Mouse (Mus musculus) stomach, adult 2 months (tissue): ENCODE results near the gene Qpctl. TPM values are rescaled to one million over a fixed set of nuclear protein-coding genes. Genes with fewer than 3 reads are reported as not detected.

Source experiments
- polyA plus RNA-seq: library from polyadenylated mRNA; depleted of rRNA; stranded (reverse); fragments of >200 nt; gene quantifications from 2 replicates; pipeline ENCODE4 v1.2.3, GENCODE M21; 2012; rRNA removed

The Qpctl gene
- 7.6 and 10.2 TPM in 2 replicates for polyA plus RNA-seq

DNA sequence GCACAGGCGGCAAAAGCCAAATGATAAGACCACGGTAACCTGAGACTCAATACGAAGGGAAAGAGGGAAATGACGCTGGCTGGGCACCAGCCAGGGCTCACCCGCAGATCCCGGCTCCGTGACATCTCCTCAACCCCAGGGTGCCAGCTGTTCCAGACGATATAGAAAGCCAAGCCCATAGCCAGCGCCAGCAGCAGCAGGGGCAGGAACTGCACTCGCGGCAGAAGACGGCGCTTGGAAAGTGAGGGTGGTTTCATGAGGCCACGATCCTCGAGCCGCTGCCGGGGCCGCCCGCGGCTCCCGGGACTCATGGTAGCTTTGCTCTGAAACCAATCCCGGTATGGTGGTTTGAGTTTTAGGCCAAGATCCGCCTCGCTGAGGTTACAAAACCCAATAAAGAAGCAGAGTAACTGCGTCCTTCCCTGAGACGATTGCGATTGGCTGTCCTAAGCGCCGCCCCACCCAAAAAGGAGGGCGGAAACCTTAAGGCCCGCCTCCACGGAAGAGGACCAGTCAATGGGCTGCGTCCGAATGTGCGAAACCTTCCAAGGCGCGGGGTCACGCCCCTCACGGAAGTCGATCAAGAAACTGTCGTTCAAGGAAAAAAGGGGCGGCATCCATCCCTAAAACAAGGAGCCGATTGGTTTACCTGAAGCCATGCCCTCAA is at the start of gene Qpctl:
Qpctl (minus strand) TSS at position 417 of the 667 bp plus-strand sequence.

DNA sequence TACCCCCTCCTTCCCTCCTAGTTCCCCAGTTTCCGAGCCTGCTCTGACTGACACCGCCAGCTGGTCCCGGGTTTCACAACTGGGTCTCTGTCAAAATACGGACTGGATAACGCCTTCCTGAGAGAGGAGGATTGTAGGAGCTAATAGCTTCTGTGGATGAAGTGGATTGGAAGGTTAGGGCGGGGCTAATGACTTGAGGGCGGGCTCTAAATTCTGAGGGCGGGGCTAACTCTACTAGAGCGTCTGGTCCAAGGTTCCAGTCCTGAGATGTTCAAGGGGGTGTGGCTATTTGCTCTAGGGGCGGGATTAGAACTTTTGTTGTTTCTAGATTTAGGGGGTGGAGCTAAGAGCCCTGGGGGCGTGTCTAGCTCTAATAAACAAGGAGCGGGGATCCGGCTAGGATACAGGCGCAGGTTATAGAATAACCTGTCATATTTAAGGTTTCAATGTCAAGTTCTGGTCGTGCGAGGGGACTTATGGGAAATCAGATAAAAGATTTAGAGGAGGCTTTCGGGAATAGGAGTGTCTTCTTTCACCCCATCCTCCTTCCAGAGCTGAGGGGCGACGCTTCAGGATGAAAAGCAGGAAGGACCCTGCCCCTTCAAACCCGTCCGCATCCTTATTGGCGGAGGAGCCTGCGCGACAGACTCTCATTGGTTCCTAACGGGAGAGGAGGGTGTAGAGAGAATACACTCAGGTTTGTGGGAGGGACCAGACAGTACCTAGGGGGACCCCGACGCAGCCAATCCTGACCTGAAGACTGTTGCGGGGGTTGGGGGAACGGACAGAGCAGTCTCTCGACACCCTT is 26.8 kb upstream of the Qpctl start, which contains the start of gene Eml2:
Eml2 (plus strand) TSS at position 714 of the 808 bp plus-strand sequence.

DNA sequence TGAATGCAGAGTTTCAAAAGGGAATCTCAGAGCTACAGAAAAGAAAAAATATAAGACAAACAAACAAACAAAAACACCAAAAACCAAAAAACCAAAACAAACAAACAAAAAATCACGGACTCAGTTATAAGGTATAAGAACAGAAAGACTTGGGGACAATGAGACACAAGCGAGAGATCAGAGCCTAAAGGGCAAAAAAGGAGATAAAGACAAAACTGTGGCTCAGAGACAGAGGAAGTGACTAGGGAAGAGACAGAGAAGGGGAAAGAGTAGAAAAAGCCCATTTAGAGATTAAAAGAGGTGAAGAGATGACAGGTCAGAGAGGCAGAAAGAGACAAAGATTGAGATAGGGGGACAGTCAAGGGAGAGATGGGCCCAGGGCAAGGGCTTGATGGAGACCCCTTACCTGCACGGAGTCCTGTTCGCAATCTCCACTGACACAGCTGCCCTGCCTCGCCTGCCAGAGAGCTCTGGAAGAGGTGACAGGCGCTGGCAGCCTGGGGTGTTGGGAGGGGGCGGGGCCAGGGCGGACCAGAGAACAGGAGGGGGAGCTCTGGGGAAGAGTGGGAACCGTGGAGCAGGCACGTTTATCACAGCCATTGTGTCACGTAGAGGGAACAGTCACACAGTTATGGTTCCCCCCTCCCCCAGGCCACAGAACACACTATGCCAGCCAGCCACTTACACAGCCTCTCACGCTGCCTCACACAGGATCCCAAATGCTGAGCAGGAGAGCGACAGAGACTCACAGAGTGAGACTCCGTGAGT is 16.7 kb upstream of the Qpctl start, which contains the start of gene Gipr:
Gipr (minus strand) TSS at position 472 of the 768 bp plus-strand sequence.

GRCm38 (mm10) chr7:19149626-19150025 is 535 bp upstream of the Qpctl start, which contains the start of gene Snrpd2:
Gene Snrpd2 (plus strand): TSS chr7:19149722.

GRCm38 (mm10) chr7:19119631-19120429 is 29.3 kb downstream of the Qpctl start, which contains the start of gene Fbxo46:
Gene Fbxo46 (plus strand): TSS chr7:19119859.

GRCm38 (mm10) chr7:19118028-19118771 is 30.9 kb downstream of the Qpctl start, which contains the start of gene Gm4969:
Gene Gm4969 (minus strand): TSS chr7:19118368.

DNA sequence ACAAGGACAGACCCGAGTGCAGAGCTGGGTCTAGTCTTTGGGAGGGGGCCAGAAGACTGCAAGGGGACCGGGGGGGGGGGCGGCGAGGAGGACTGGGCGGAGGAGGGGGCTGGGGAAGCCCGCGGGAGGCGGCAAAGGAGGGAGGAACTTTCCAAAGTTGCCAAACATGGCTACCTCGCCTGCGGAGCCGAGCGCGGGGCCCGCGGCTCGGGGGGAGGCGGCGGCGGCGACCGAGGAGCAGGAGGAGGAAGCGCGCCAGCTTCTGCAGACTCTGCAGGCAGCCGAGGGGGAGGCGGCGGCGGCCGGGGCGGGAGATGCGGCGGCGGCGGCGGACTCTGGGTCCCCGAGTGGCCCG is 54.6 kb downstream of the Qpctl start, which contains the start of gene Six5:
Six5 (plus strand) TSS at position 124 of the 355 bp plus-strand sequence.

Other genes starting within 250 kb of the Qpctl start
- 14.5 and 18.4 TPM in 2 replicates for gene Ccdc61, start 238.9 kb downstream of the Qpctl start, polyA plus RNA-seq
- gene Nova2, start 223.4 kb downstream of the Qpctl start, polyA plus RNA-seq = 0.28 and 0.38 TPM in 2 replicates
- not detected in 2 replicates for gene Nanos2, start 161.9 kb downstream of the Qpctl start, polyA plus RNA-seq
- gene Mypop, start 158.0 kb downstream of the Qpctl start, polyA plus RNA-seq = 5.5 and 6.7 TPM in 2 replicates
- 18.4 and 26.7 TPM in 2 replicates for gene Irf2bp1, start 145.2 kb downstream of the Qpctl start, polyA plus RNA-seq
- 50.7 and 52.1 TPM in 2 replicates for gene Foxa3, start 125.8 kb downstream of the Qpctl start, polyA plus RNA-seq
- 47.9 and 60.8 TPM in 2 replicates for gene Sympk, start 124.9 kb downstream of the Qpctl start, polyA plus RNA-seq
- 0.18 TPM in 1 of 2 replicates, not detected in the other for gene Rsph6a, start 94.6 kb downstream of the Qpctl start, polyA plus RNA-seq
- gene Dmwd, start 73.1 kb downstream of the Qpctl start, polyA plus RNA-seq = 21.7 and 24.0 TPM in 2 replicates
- 706 and 850 TPM in 2 replicates for gene Dmpk, start 65.4 kb downstream of the Qpctl start, polyA plus RNA-seq
- gene Six5, start 54.7 kb downstream of the Qpctl start, polyA plus RNA-seq = 27.1 and 28.4 TPM in 2 replicates
- gene Gm4969, start 30.9 kb downstream of the Qpctl start, polyA plus RNA-seq = 0.05 and 0.11 TPM in 2 replicates
- 4.7 and 6.4 TPM in 2 replicates for gene Fbxo46, start 29.4 kb downstream of the Qpctl start, polyA plus RNA-seq
- gene Snrpd2, start 431 bp upstream of the Qpctl start, polyA plus RNA-seq = 3.1 and 3.8 TPM in 2 replicates
- 0.16 and 0.48 TPM in 2 replicates for gene Gipr, start 16.8 kb upstream of the Qpctl start, polyA plus RNA-seq
- 25.7 and 35.9 TPM in 2 replicates for gene Eml2, start 27.1 kb upstream of the Qpctl start, polyA plus RNA-seq
- gene Gpr4, start 63.2 kb upstream of the Qpctl start, polyA plus RNA-seq = 5.0 and 5.8 TPM in 2 replicates
- 15.9 and 16.9 TPM in 2 replicates for gene Opa3, start 79.0 kb upstream of the Qpctl start, polyA plus RNA-seq
- gene Vasp, start 122.5 kb upstream of the Qpctl start, polyA plus RNA-seq = 232 and 302 TPM in 2 replicates
- 0.23 and 1.3 TPM in 2 replicates for gene Ppm1n, start 130.8 kb upstream of the Qpctl start, polyA plus RNA-seq
- 25.7 and 26.9 TPM in 2 replicates for gene Rtn2, start 133.3 kb upstream of the Qpctl start, polyA plus RNA-seq
- 1.1 and 2.1 TPM in 2 replicates for gene Fosb, start 160.8 kb upstream of the Qpctl start, polyA plus RNA-seq
- 16.8 and 21.2 TPM in 2 replicates for gene Ercc1, start 195.5 kb upstream of the Qpctl start, polyA plus RNA-seq
- gene Cd3eap, start 210.2 kb upstream of the Qpctl start, polyA plus RNA-seq = 3.9 and 7.8 TPM in 2 replicates
- 21.4 and 23.5 TPM in 2 replicates for gene Ppp1r13l, start 210.5 kb upstream of the Qpctl start, polyA plus RNA-seq
- gene Ercc2, start 232.7 kb upstream of the Qpctl start, polyA plus RNA-seq = 25.1 and 27.9 TPM in 2 replicates